Mouse (Mus musculus) neutrophil, adult 83 days (primary cell): ENCODE results near the gene Prss42. TPM values are rescaled to one million over a fixed set of nuclear protein-coding genes. Genes with fewer than 3 reads are reported as not detected.

Experiments
- total RNA-seq, 2 experiments: library from RNA; stranded (reverse); gene quantifications; one replicate each; pipeline ENCODE4 v1.2.4; 2023

The Prss42 gene
- not detected for total RNA-seq

DNA sequence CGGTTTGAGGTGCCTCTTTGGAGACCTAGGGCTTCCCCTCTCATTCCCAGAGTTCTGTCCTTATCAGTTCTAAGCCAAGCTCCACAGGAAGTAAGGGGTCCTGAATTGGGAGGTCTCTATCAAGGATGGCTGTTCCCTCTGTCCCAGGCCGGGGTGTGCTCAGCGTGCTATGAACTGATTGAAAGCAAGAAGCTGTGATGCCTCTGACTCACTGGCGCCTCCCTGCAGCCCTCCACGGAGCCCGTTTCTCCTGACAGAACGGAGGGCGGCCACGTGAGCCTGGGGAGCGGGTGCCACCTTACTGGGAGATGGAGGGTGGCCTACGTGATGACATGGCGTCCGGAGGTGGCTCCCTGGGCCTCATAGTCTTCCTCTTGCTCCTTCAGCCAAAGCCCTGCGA, at the start of gene Prss42:
Gene Prss42, plus strand, starts transcription at position 301 of the 400 bp plus-strand sequence.

DNA sequence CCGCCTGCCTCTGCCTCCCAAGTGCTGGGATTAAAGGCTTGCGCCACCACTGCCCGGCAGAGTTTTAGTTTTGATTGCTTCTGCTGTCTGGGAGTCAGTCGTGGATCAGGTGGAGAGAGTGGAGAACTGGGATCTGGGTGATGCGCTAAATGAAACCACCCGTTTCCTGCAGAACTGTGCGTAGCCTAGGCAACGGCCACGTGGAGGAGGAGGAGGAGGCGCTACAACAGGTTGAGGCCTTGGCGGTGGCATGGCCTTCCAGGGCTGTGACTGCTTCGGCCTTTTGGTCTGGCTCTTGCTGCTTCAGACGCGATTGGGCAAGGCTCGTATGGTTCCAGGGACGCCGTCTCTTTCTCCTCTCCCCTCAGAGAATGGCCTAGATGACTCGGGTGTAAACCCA, 15.8 kb downstream of the Prss42 start, which contains the start of gene Prss44:
Gene Prss44, plus strand, starts transcription at position 206 of the 400 bp plus-strand sequence.

DNA sequence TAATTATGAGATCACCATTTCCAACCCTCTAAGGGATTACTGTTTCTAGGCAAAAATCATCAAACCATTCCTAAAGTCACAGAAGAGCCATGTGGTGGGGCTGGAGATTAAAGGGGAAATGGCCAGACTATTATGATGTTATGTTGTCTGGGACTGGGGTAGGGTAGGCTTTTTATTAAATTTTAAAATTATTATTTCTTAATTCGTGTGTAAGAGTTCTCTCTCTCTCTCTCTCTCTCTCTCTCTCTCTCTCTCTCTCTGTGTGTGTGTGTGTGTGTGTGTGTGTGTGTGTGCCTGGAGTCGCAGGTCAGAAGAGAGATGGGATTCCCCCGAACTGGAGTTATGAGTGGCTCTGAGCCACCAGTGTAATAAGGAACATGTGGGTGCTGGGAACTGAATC, 28.4 kb downstream of the Prss42 start, which contains the start of gene Prss43:
Gene Prss43, plus strand, starts transcription at position 301 of the 400 bp plus-strand sequence.

DNA sequence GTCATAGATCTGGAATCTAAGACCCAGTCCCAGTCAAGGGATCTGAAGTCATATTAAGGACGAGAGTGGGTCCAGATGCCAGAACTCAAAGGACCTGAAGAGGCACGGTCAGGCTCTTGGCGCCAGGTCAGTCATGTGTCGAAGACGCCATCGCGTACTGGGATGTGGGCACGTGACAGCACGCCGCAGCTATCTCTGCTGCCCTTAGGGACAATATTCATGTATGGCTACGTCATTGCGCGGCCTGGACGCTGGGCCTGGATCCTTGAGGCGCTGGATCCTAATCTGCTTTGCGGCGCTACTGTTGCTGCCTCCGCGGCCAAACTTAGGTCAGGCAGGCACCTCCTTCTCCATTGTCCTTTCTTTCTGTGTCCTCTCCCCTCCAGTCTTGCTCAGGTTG, 36.4 kb downstream of the Prss42 start, which contains the start of gene Prss45:
Gene Prss45, plus strand, starts transcription at position 178 of the 400 bp plus-strand sequence.

DNA sequence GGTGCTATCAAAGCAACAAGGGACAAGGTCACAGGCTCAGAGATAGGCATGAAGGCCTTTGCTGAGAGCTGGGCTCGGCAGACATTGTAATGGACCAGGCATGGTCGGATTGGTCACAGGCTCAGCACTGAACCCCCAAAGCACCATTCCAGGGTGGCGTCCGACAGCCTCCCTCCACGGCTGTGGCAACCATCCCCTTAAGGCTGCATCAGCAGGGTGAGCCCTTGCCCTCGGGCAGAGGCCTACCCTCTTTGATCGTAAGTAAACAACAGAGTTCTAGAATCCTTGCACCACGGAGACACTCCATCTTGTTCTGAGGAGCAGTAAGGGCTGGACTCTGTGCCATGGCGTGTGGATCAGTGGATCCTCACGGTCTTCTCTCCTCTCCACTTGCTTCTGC, 46.2 kb downstream of the Prss42 start, which contains the start of gene Prss46:
Gene Prss46, plus strand, starts transcription at position 301 of the 400 bp plus-strand sequence.

Other genes with a start within 250 kb of the Prss42 start
- gene Nradd, start 173.7 kb upstream of the Prss42 start, total RNA-seq = 1 to 10 TPM; 8.0 to 8.6 TPM
- gene Nbeal2, start 144.0 kb upstream of the Prss42 start, total RNA-seq = 100 to 1,000 TPM; 266 to 300 TPM
- 100 to 1,000 TPM; 128 to 154 TPM for gene Ccdc12, start 141.7 kb upstream of the Prss42 start, total RNA-seq
- under 1 TPM in 1 of 2 experiments, not detected in 1; 0.50 TPM for gene Myl3, start 56.3 kb upstream of the Prss42 start, total RNA-seq
- 1 to 10 TPM; 1.2 to 1.5 TPM for gene Pth1r, start 51.0 kb upstream of the Prss42 start, total RNA-seq
- gene Prss44, start 15.8 kb downstream of the Prss42 start, total RNA-seq = not detected
- gene Prss43, start 28.5 kb downstream of the Prss42 start, total RNA-seq = not detected
- gene Prss45, start 36.4 kb downstream of the Prss42 start, total RNA-seq = not detected
- gene Prss46, start 46.3 kb downstream of the Prss42 start, total RNA-seq = not detected
- 1 to 10 TPM; 2.2 to 2.6 TPM for gene Prss50, start 59.8 kb downstream of the Prss42 start, total RNA-seq
- gene Als2cl, start 81.7 kb downstream of the Prss42 start, total RNA-seq = 1 to 10 TPM in 1 of 2 experiments, under 1 TPM in 1; 0.39 to 1.1 TPM
- under 1 TPM; 0.13 to 0.57 TPM for gene Tmie, start 81.9 kb downstream of the Prss42 start, total RNA-seq
- not detected for gene Fam240a, start 118.7 kb downstream of the Prss42 start, total RNA-seq
- gene Tdgf1, start 148.0 kb downstream of the Prss42 start, total RNA-seq = not detected
- not detected for gene Lrrc2, start 153.4 kb downstream of the Prss42 start, total RNA-seq
- not detected for gene Rtp3, start 192.4 kb downstream of the Prss42 start, total RNA-seq
- over 10,000 TPM; 11,591 to 11,669 TPM for gene Ltf, start 221.1 kb downstream of the Prss42 start, total RNA-seq